22 mouse cellular contexts compared by ENCODE assay signal in the genomic region with DNA sequence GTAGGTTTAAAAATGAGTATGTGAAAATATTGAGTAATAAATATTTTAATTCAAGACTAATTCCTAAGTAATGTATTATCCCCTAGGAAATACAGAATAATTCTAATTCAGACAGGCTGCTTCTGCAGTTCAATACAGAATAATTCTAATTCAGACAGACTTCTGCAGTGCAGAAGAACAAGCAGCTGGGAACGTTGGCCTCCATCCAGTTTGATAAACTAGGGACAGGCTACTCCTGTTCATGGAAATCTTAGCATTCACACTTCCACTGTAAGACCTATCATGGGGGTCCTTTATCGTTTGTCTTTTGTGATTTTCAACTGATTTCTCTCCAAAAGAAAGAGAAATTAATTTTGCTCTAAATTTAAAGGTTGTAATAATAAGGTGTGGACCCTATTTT.
A peak's percentile ranks its signal among the peaks of the same experiment; 100 is the strongest.
DNase-seq lines count a peak whose midpoint lies in the region; ATAC-seq and TF ChIP-seq lines count a peak whose summit lies in the region.
"Had no signal": no experiment of that assay in that cellular context is flagged by ENCODE, and none has a peak within 500 bp of the region (broad histone marks: within the 10 kb centered on the region; RNA-seq: fewer than 3 reads in every experiment).

No protein-coding gene starts in this region.

- WGBS in kidney, embryonic 14.5 days: 65% methylated on average over 2 of the region's 2 CpGs
- WGBS in midbrain, embryonic 14.5 days: 72% methylated on average over 2 of the region's 2 CpGs
- 64% methylated on average over 2 of the region's 2 CpGs for WGBS in midbrain, embryonic 15.5 days

- no peaks in the 10 kb centered on the region for H3K36me3 ChIP-seq in kidney, embryonic 14.5 days (ENCODE audit: control insufficient read depth, insufficient read depth, low read length)
- no peaks in the 10 kb centered on the region for H3K36me3 ChIP-seq in midbrain, embryonic 14.5 days (ENCODE audit: control insufficient read depth, insufficient read depth, low read length)
- H3K36me3 ChIP-seq in midbrain, embryonic 15.5 days (replicated peaks): no peaks in the 10 kb centered on the region
- H3K36me3 ChIP-seq: hindbrain, embryonic 13.5 days; liver, embryonic 12.5 days; lung, embryonic 15.5 days; midbrain, embryonic 13.5 days; stomach, embryonic 15.5 days had no signal

- H3K9me3 ChIP-seq in kidney, embryonic 14.5 days (ENCODE audit: control insufficient read depth, low read length): no peaks in the 10 kb centered on the region
- H3K9me3 ChIP-seq in midbrain, embryonic 14.5 days (ENCODE audit: control insufficient read depth, low read length): no peaks in the 10 kb centered on the region
- no peaks in the 10 kb centered on the region for H3K9me3 ChIP-seq in midbrain, embryonic 15.5 days
- H3K9me3 ChIP-seq: hindbrain, embryonic 13.5 days; liver, embryonic 12.5 days; lung, embryonic 15.5 days; midbrain, embryonic 13.5 days; stomach, embryonic 15.5 days had no signal

- H3K4me1 ChIP-seq in kidney, embryonic 14.5 days (ENCODE audit: control insufficient read depth, insufficient read depth, low read length): no peaks in the 10 kb centered on the region
- H3K4me1 ChIP-seq in midbrain, embryonic 14.5 days (ENCODE audit: control insufficient read depth, insufficient read depth, low read length): no peaks in the 10 kb centered on the region
- no peaks in the 10 kb centered on the region for H3K4me1 ChIP-seq in midbrain, embryonic 15.5 days
- H3K4me1 ChIP-seq: hindbrain, embryonic 13.5 days; liver, embryonic 12.5 days; lung, embryonic 15.5 days; midbrain, embryonic 13.5 days; stomach, embryonic 15.5 days had no signal

- no peak overlapping the region for H3K27ac ChIP-seq in gastrocnemius, adult 2 months
- H3K27ac ChIP-seq in kidney, embryonic 14.5 days (ENCODE audit: low read depth, low read length): no peak overlapping the region
- no peak overlapping the region for H3K27ac ChIP-seq in midbrain, embryonic 14.5 days (replicated peaks; ENCODE audit: low read depth, low read length)
- H3K27ac ChIP-seq in midbrain, embryonic 15.5 days: no peak overlapping the region
- H3K27ac ChIP-seq: hindbrain, embryonic 13.5 days; kidney, postnatal 0 days; liver, embryonic 12.5 days; lung, embryonic 15.5 days; midbrain, embryonic 13.5 days; stomach, embryonic 15.5 days had no signal

- no peak for TF ChIP-seq CTCF in gastrocnemius, adult 2 months (IDR thresholded peaks at IDR 0.05)

- no peak overlapping the region for H3K4me2 ChIP-seq in kidney, embryonic 14.5 days (replicated peaks; ENCODE audit: low read depth, low read length)
- no peak overlapping the region for H3K4me2 ChIP-seq in midbrain, embryonic 14.5 days (ENCODE audit: low read length)
- H3K4me2 ChIP-seq in midbrain, embryonic 15.5 days: no peak overlapping the region
- H3K4me2 ChIP-seq: hindbrain, embryonic 13.5 days; liver, embryonic 12.5 days; lung, embryonic 15.5 days; midbrain, embryonic 13.5 days; stomach, embryonic 15.5 days had no signal

- DNase-seq in gastrocnemius, postnatal 10 days: peak; percentile 8
- DNase-seq in gastrocnemius, adult 2 months: no peak
- DNase-seq in kidney, postnatal 10 days: peak; percentile 64
- DNase-seq in midbrain, embryonic 14.5 days: peak; percentile 49
- DNase-seq in spleen, adult 12 weeks (ENCODE audit: low spot score): no peak
- DNase-seq: adrenal gland, postnatal 14 days; cerebellum, adult 2 months; gastrocnemius, postnatal 25 days; layer of hippocampus, adult 9-11 months; retina, postnatal 1 day; thymus, adult 2 months had no signal

- H3K27me3 ChIP-seq in kidney, embryonic 14.5 days (ENCODE audit: control insufficient read depth, insufficient read depth, low read length): no peaks in the 10 kb centered on the region
- H3K27me3 ChIP-seq in midbrain, embryonic 14.5 days (ENCODE audit: control insufficient read depth, insufficient read depth, low read length): no peaks in the 10 kb centered on the region
- no peaks in the 10 kb centered on the region for H3K27me3 ChIP-seq in midbrain, embryonic 15.5 days (replicated peaks)
- H3K27me3 ChIP-seq: hindbrain, embryonic 13.5 days; liver, embryonic 12.5 days; lung, embryonic 15.5 days; midbrain, embryonic 13.5 days; Patski; stomach, embryonic 15.5 days had no signal

- H3K4me3 ChIP-seq in gastrocnemius, adult 2 months: no peak overlapping the region
- no peak overlapping the region for H3K4me3 ChIP-seq in kidney, embryonic 14.5 days (ENCODE audit: low read length)
- H3K4me3 ChIP-seq in midbrain, embryonic 14.5 days (replicated peaks; ENCODE audit: low read depth, low read length): no peak overlapping the region
- H3K4me3 ChIP-seq in midbrain, embryonic 15.5 days: no peak overlapping the region
- H3K4me3 ChIP-seq: hindbrain, embryonic 13.5 days; liver, embryonic 12.5 days; lung, embryonic 15.5 days; midbrain, embryonic 13.5 days; stomach, embryonic 15.5 days had no signal

- H3K9ac ChIP-seq in kidney, embryonic 14.5 days (ENCODE audit: low read depth, low read length): no peak overlapping the region
- H3K9ac ChIP-seq in midbrain, embryonic 14.5 days (replicated peaks; ENCODE audit: low read length): no peak overlapping the region
- H3K9ac ChIP-seq in midbrain, embryonic 15.5 days: no peak overlapping the region
- H3K9ac ChIP-seq: hindbrain, embryonic 13.5 days; liver, embryonic 12.5 days; lung, embryonic 15.5 days; midbrain, embryonic 13.5 days; stomach, embryonic 15.5 days had no signal

- ATAC-seq in kidney, embryonic 14.5 days (ENCODE audit: low FRiP score, low TSS enrichment): no peak
- no peak for ATAC-seq in midbrain, embryonic 14.5 days (ENCODE audit: low FRiP score, low TSS enrichment)
- no peak for ATAC-seq in midbrain, embryonic 15.5 days (replicated peaks)
- ATAC-seq: activated CD4-positive, CD25-positive, alpha-beta regulatory T cell, adult 4 months; intestine, embryonic 16.5 days; liver, embryonic 12.5 days; midbrain, embryonic 13.5 days; Patski had no signal

- intact Hi-C loops in gastrocnemius, adult 2 months (cut with DNase I): no loop called here

Comparison
In these comparisons a context has a peak if more than half of its experiments do, and no peak if none do; other contexts are left out.
1. DNase-seq: peak in gastrocnemius, postnatal 10 days (single experiment), kidney, postnatal 10 days (single experiment) and midbrain, embryonic 14.5 days (single experiment); none in gastrocnemius, adult 2 months (single experiment) and spleen, adult 12 weeks (single experiment).